Mouse (Mus musculus) CH12.LX (cell line): Measurements from ENCODE around the gene Taf5l. TPM values are rescaled to one million over a fixed set of nuclear protein-coding genes. Genes with fewer than 3 reads are reported as not detected.
A peak's percentile ranks its signal among the peaks of the same experiment; 100 is the strongest.

ENCODE experiments used
- DNase-seq: peaks from one replicate; pipeline ENCODE4 v3.0.0-alpha.2; 2013; ENCODE audit errors: extremely low read depth
- H3K27ac ChIP-seq: 2 replicates; pipeline ENCODE4 v1.5.1; 2012; ENCODE audit warnings: low read depth, mild to moderate bottlenecking, control low read depth, moderate library complexity; ENCODE audit not compliant: insufficient read depth
- H3K27me3 ChIP-seq: replicated peaks from 2 replicates; pipeline ENCODE3; 2012; ENCODE audit warnings: inconsistent platforms
- H3K36me3 ChIP-seq, 2 experiments: replicated peaks in 1 of 2; 2 replicates each; pipeline versions ENCODE3 to v1.6.1; 2012; ENCODE audit warnings: inconsistent platforms in 1 of 2, low read length in 1 of 2, mild to moderate bottlenecking in 1 of 2, mixed read lengths in 1 of 2, moderate library complexity in 1 of 2; ENCODE audit not compliant: control insufficient read depth in 1 of 2, insufficient read depth in 1 of 2
- H3K4me1 ChIP-seq, 2 experiments: 2 replicates each; pipeline ENCODE4 v1.6.1; 2012; ENCODE audit warnings: inconsistent platforms in 1 of 2, moderate library complexity in 1 of 2; ENCODE audit not compliant: insufficient read depth in 2 of 2, control insufficient read depth in 1 of 2
- H3K4me2 ChIP-seq: 2 replicates; pipeline ENCODE4 v1.6.1; 2012; ENCODE audit warnings: low read depth, mild to moderate bottlenecking, control low read depth; ENCODE audit not compliant: poor library complexity, insufficient read depth, severe bottlenecking
- H3K4me3 ChIP-seq, 3 experiments: fragments of 150-350 bp in 1 of 3; sonication (generic) in 1 of 3; replicated peaks in 1 of 3; 2 replicates each; pipeline versions ENCODE3 to v1.5.1; 2011 to 2012; ENCODE audit warnings: low read depth in 2 of 3, low read length in 2 of 3, mild to moderate bottlenecking in 2 of 3, moderate library complexity in 2 of 3, control low read depth in 1 of 3, improper control_type of control experiment in 1 of 3, inconsistent platforms in 1 of 3, mixed read lengths in 1 of 3; ENCODE audit not compliant: poor library complexity in 1 of 3
- H3K79me2 ChIP-seq: replicated peaks from 2 replicates; pipeline ENCODE4 v1.6.1; 2012; ENCODE audit warnings: mild to moderate bottlenecking, moderate library complexity; ENCODE audit not compliant: control insufficient read depth, poor library complexity, insufficient read depth, severe bottlenecking; ENCODE audit errors: extremely low read depth
- H3K9ac ChIP-seq: 2 replicates; pipeline ENCODE4 v1.6.1; 2012; ENCODE audit warnings: low read depth, mild to moderate bottlenecking, control low read depth, moderate library complexity; ENCODE audit not compliant: insufficient read depth
- H3K9me3 ChIP-seq: replicated peaks from 2 replicates; pipeline ENCODE3; 2012; ENCODE audit warnings: low read length, inconsistent platforms, mixed read lengths
- BHLHE40 ChIP-seq: IDR thresholded peaks from 2 replicates; pipeline ENCODE4 v1.6.1; 2011; ENCODE audit warnings: mild to moderate bottlenecking, low read depth, low read length, improper control_type of control experiment
- CHD1 ChIP-seq: IDR thresholded peaks from 2 replicates; pipeline ENCODE4 v1.6.1; 2012; ENCODE audit warnings: low read depth, low read length, improper control_type of control experiment, inconsistent platforms
- E2F4 ChIP-seq: IDR thresholded peaks from 2 replicates; pipeline ENCODE4 v1.6.1; 2011; ENCODE audit warnings: low read depth, low read length, improper control_type of control experiment; ENCODE audit not compliant: insufficient replicate concordance
- IRF4 ChIP-seq: IDR thresholded peaks from 2 replicates; pipeline ENCODE4 v1.6.1; 2014; ENCODE audit warnings: low read depth, mild to moderate bottlenecking, inconsistent platforms, low read length, improper control_type of control experiment
- JUN ChIP-seq: IDR thresholded peaks from 2 replicates; pipeline ENCODE4 v1.6.1; 2011; ENCODE audit warnings: low read depth, mild to moderate bottlenecking, low read length, improper control_type of control experiment, moderate library complexity; ENCODE audit not compliant: insufficient read depth
- MAFK ChIP-seq: IDR thresholded peaks from 2 replicates; pipeline ENCODE4 v1.6.1; 2011; ENCODE audit warnings: low read length, improper control_type of control experiment; ENCODE audit not compliant: insufficient replicate concordance
- MEF2A ChIP-seq: IDR thresholded peaks from 2 replicates; pipeline ENCODE4 v1.6.1; 2014; ENCODE audit warnings: low read depth, mild to moderate bottlenecking, inconsistent platforms, low read length, improper control_type of control experiment, borderline replicate concordance
- MXI1 ChIP-seq: IDR thresholded peaks from 2 replicates; pipeline ENCODE4 v1.6.1; 2011; ENCODE audit warnings: mild to moderate bottlenecking, low read depth, low read length, improper control_type of control experiment
- MYC ChIP-seq: IDR thresholded peaks from 2 replicates; pipeline ENCODE4 v1.6.1; 2011; ENCODE audit warnings: low read depth, mild to moderate bottlenecking, improper control_type of control experiment, low read length
- PAX5 ChIP-seq: IDR thresholded peaks from 2 replicates; pipeline ENCODE4 v1.6.1; 2012; ENCODE audit warnings: low read length, inconsistent platforms, mixed read lengths
- POLR2AphosphoS2 ChIP-seq: IDR thresholded peaks from 2 replicates; pipeline ENCODE4 v1.6.1; 2011; ENCODE audit warnings: low read depth, low read length, improper control_type of control experiment
- RAD21 ChIP-seq: IDR thresholded peaks from 2 replicates; pipeline ENCODE4 v1.6.1; 2011; ENCODE audit warnings: low read depth, mild to moderate bottlenecking, low read length, improper control_type of control experiment, moderate library complexity
- SIN3A ChIP-seq: IDR thresholded peaks from 2 replicates; pipeline ENCODE4 v1.6.1; 2012; ENCODE audit warnings: low read length, improper control_type of control experiment, inconsistent platforms
- SMC3 ChIP-seq: IDR thresholded peaks from 2 replicates; pipeline ENCODE4 v1.6.1; 2011; ENCODE audit warnings: low read depth, low read length, improper control_type of control experiment
- TBP ChIP-seq: conservative IDR thresholded peaks from 2 replicates; pipeline ENCODE4 v1.6.1; 2011; ENCODE audit warnings: low read depth, low read length, improper control_type of control experiment
- TCF12 ChIP-seq: IDR thresholded peaks from 2 replicates; pipeline ENCODE4 v1.6.1; 2014; ENCODE audit warnings: low read depth, mild to moderate bottlenecking, inconsistent platforms, low read length, improper control_type of control experiment
- USF1 ChIP-seq: IDR thresholded peaks from 2 replicates; pipeline ENCODE4 v1.6.1; 2014; ENCODE audit warnings: low read depth, mild to moderate bottlenecking, inconsistent platforms, low read length, improper control_type of control experiment
- USF2 ChIP-seq: conservative IDR thresholded peaks from 2 replicates; pipeline ENCODE4 v1.6.1; 2011; ENCODE audit warnings: low read depth, low read length, improper control_type of control experiment
- ZKSCAN1 ChIP-seq: IDR thresholded peaks from 2 replicates; pipeline ENCODE4 v1.6.1; 2012; ENCODE audit warnings: low read depth, inconsistent platforms, low read length, improper control_type of control experiment, borderline replicate concordance
- dilution Hi-C: fragments of 300-500 bp; cut with MboI; formaldehyde crosslinking; loops from 2 replicates; pipeline ENCODE4 v1.14.3; 2020; ENCODE audit warnings: low sequenced_read_pairs; ENCODE audit not compliant: extremely low pct_unique_long_range_greater_than_20kb, extremely low pct_ligation_motif_present
- in situ Hi-C: fragments of 300-500 bp; cut with MboI; formaldehyde crosslinking; loops from 3 replicates; pipeline ENCODE4 v1.14.3; 2019; ENCODE audit warnings: low sequenced_read_pairs, low pct_ligation_motif_present, low pct_unique_long_range_greater_than_20kb, mixed read lengths
- polyA plus RNA-seq: library from polyadenylated mRNA; unstranded; fragments of >175 nt; gene quantifications from 2 replicates; pipeline ENCODE4 v1.2.1, GENCODE M21; 2012; ENCODE audit warnings: low read depth; ENCODE audit not compliant: insufficient read length
- total RNA-seq, 2 experiments: library from RNA; depleted of rRNA; stranded (reverse); fragments of 300-350 nt in 1 of 2; fragments of >200 nt in 1 of 2; gene quantifications; 2 replicates each; pipeline ENCODE4 v1.2.3; 2012 to 2014

Taf5l gene
- total and polyA plus RNA-seq, 3 experiments: 54.2 to 75.8 (median 63.0) TPM

DNA sequence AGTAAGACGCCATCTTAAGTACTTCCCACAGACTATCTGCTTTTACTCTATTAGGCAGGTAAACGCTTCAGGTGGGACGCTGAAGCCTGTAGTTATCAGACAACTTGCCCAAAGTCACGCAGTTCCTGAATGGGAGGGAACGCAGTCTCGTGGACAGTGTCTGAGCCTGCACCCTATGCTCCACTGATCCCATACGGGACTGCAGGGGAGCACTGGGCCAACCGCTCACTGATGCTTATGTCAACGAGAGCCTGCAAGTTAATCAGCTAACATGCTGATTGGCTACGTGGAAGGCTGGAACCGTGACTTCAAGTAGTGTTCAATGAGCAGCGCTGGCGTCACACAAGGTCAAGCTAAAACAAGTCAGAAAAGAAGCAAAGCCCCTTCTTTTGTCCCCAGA is 1.4 kb downstream of the Taf5l start:
- Histone ChIP-seq H3K4me1 (peaks cover 7 to 65% of the 10 kb centered on the region in 2 experiments; a peak in 3 of 4 replicates), H3K4me3 (peak overlapping the region; percentile 74 to 97 (median 77)), H3K79me2 (peaks cover 74% of the 10 kb centered on the region), H3K9me3 (no peaks in the 10 kb centered on the region), H3K36me3 (peaks cover 8 to 41% of the 10 kb centered on the region in 2 experiments), H3K9ac (peak overlapping the region; percentile 91; the same call in 1 of the 2 replicates), H3K27me3 (no peaks in the 10 kb centered on the region), H3K27ac (no peak overlapping the region), H3K4me2 (peak overlapping the region; percentile 83)
- peak; percentile 74 for DNase-seq
- dilution Hi-C loops: no loop called here
- in situ Hi-C loops: no loop called here
- no peak for TF ChIP-seq E2F4
- TF ChIP-seq TBP: peak; percentile 9; the same call in 1 of the 2 replicates
- no peak for TF ChIP-seq TCF12
- no peak for TF ChIP-seq SMC3
- TF ChIP-seq PAX5: no peak
- TF ChIP-seq SIN3A: 0 out of 2 replicates have a peak, but pooled peaks have one; percentile 21
- TF ChIP-seq BHLHE40: peak; percentile 30; the same call in 1 of the 2 replicates

DNA sequence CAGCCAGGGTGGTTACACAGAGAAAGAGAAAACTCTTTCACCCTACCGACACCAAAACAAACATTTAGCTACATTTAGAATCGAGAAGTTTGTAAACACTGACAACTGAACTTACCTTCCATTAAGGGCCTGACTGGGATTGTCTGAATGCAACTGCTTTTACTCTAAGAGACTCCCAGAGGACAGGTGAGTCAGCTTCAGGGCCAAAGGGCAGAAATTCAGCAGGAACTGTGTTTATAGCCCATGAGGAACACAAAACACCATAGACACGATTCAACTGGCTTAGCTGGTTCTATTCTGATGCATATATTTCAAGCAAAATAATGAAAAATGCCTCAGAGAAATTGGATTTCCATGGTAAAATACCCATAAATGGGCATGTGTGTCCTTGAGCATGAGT is 6.4 kb downstream of the Taf5l start:
- Histone ChIP-seq H3K4me1 (peaks cover 7 to 55% of the 10 kb centered on the region in 2 experiments; a peak in 3 of 4 replicates), H3K4me2 (no peak overlapping the region), H3K27me3 (no peaks in the 10 kb centered on the region), H3K9ac (no peak overlapping the region), H3K9me3 (no peaks in the 10 kb centered on the region), H3K27ac (no peak overlapping the region), H3K36me3 (peaks cover 11 to 47% of the 10 kb centered on the region in 2 experiments), H3K4me3 (no peak overlapping the region), H3K79me2 (peaks cover 81% of the 10 kb centered on the region)
- dilution Hi-C loops: no loop called here
- DNase-seq: no peak
- TF ChIP-seq MYC (no peak), TBP (no peak), USF2 (no peak), JUN (no peak), MAFK (no peak), ZKSCAN1 (no peak), CHD1 (no peak), POLR2AphosphoS2 (no peak), MEF2A (no peak), RAD21 (no peak), MXI1 (no peak), USF1 (no peak), SIN3A (no peak), IRF4 (no peak)
- in situ Hi-C loops: no loop called here
